Mouse (Mus musculus): ENCODE data around the gene Kmt5b.

DNA sequence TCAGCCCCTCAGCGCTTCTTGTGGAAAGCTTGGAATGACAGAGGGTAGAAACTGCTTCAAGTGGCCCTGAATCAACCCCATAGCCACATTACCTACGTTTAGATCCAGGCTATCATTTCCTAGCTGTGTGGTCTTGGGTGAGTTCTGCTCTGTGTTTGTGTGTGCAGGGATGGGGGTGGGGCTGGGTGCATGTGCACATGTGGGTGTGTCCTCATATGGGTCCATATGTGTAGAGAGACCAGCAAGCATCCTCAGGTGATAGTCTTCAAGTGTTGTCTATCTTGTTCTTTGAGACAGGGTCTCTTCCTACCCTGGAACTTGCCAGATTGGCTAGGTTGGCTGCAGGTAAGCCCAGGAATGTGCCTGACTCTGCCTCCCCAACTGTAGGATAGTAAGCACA, 82.0 kb downstream of the Kmt5b start:
- TF ChIP-seq CTCF (IDR thresholded peaks at IDR 0.05; ENCODE audit: borderline replicate concordance, control insufficient read depth, extremely low read depth, insufficient read depth, low read length, poor library complexity) = no peak
- TF ChIP-seq POLR2A (IDR thresholded peaks at IDR 0.05; ENCODE audit: control insufficient read depth, extremely low read depth, insufficient read depth, low read length, poor library complexity) = no peak
